Mouse (Mus musculus): ENCODE results near the gene Tubgcp4. TPM values are rescaled to one million over a fixed set of nuclear protein-coding genes. Genes with fewer than 3 reads are reported as not detected.
A peak's percentile ranks its signal among the peaks of the same experiment; 100 is the strongest.

The Tubgcp4 gene
- polyA plus RNA-seq, 1 experiment from 2014 or later = 15.4 TPM

GRCm38 (mm10) chr2:121153100-121153499 lies 17.4 kb upstream of the Tubgcp4 start:
- H3K9me3 ChIP-seq (ENCODE audit: control insufficient read depth, low read length) = no peaks in the 10 kb centered on the region
- H3K36me3 ChIP-seq (ENCODE audit: control insufficient read depth, insufficient read depth, low read length) = peaks cover 9% of the 10 kb centered on the region
- TF ChIP-seq EP300 (optimal IDR thresholded peaks at IDR 0.05) (no peak), CTCF (IDR thresholded peaks at IDR 0.05; ENCODE audit: low read depth) (peak; percentile 56)
- H3K27ac ChIP-seq (replicated peaks) = no peak overlapping the region
- no peaks in the 10 kb centered on the region for H3K27me3 ChIP-seq (ENCODE audit: control insufficient read depth, insufficient read depth, low read length)
- DNase-seq (ENCODE audit: low spot score) (no peak), ATAC-seq (ENCODE audit: low FRiP score, low TSS enrichment) (no peak)
- H3K4me2 ChIP-seq (replicated peaks; ENCODE audit: low read depth) = no peak overlapping the region
- WGBS = 86% methylated on average over 3 of the region's 3 CpGs
- H3K4me3 ChIP-seq (ENCODE audit: low read depth, low read length) = no peak overlapping the region
- H3K9ac ChIP-seq (ENCODE audit: low read length) = no peak overlapping the region
- no peaks in the 10 kb centered on the region for H3K4me1 ChIP-seq (replicated peaks; ENCODE audit: control insufficient read depth, insufficient read depth)

- WGBS = 42% methylated on average over 4 of the region's 4 CpGs
- Histone ChIP-seq H3K27me3 (ENCODE audit: control insufficient read depth, insufficient read depth, low read length) (no peaks in the 10 kb centered on the region), H3K36me3 (ENCODE audit: control insufficient read depth, insufficient read depth, low read length) (0 out of 2 replicates have a peak, but pooled peaks cover 5% of the 10 kb centered on the region), H3K9ac (ENCODE audit: low read length) (peak overlapping the region; percentile 90), H3K4me2 (replicated peaks; ENCODE audit: low read depth) (peak overlapping the region; percentile 79), H3K4me1 (replicated peaks; ENCODE audit: control insufficient read depth, insufficient read depth) (peaks cover 8% of the 10 kb centered on the region; the same call in 1 of the 2 replicates), H3K27ac (replicated peaks) (no peak overlapping the region), H3K9me3 (ENCODE audit: control insufficient read depth, low read length) (no peaks in the 10 kb centered on the region), H3K4me3 (ENCODE audit: low read depth, low read length) (peak overlapping the region; percentile 90)
- TF ChIP-seq CTCF (IDR thresholded peaks at IDR 0.05; ENCODE audit: low read depth) = no peak
- DNase-seq (ENCODE audit: low spot score) (no peak), ATAC-seq (ENCODE audit: low FRiP score, low TSS enrichment) (no peak)
These were observed 1.3 kb upstream of the Tubgcp4 start for GRCm38 (mm10) chr2:121169173-121169572.

GRCm38 (mm10) chr2:121169902-121170301 lies 552 bp upstream of the Tubgcp4 start:
- Histone ChIP-seq H3K9me3 (ENCODE audit: control insufficient read depth, low read length) (no peaks in the 10 kb centered on the region), H3K4me3 (ENCODE audit: low read depth, low read length) (peak overlapping the region; percentile 90), H3K27ac (replicated peaks) (peak overlapping the region; percentile 94; the same call in 1 of the 2 replicates), H3K4me1 (replicated peaks; ENCODE audit: control insufficient read depth, insufficient read depth) (peaks cover 8% of the 10 kb centered on the region; the same call in 1 of the 2 replicates), H3K36me3 (ENCODE audit: control insufficient read depth, insufficient read depth, low read length) (0 out of 2 replicates have a peak, but pooled peaks cover 5% of the 10 kb centered on the region), H3K4me2 (replicated peaks; ENCODE audit: low read depth) (peak overlapping the region; percentile 79), H3K9ac (ENCODE audit: low read length) (peak overlapping the region; percentile 90), H3K27me3 (ENCODE audit: control insufficient read depth, insufficient read depth, low read length) (no peaks in the 10 kb centered on the region)
- whole genome bisulfite sequencing = 2% methylated on average over 9 of the region's 9 CpGs
- ATAC-seq (ENCODE audit: low FRiP score, low TSS enrichment) (no peak), DNase-seq (ENCODE audit: low spot score) (peak; percentile 38)
- TF ChIP-seq CTCF (IDR thresholded peaks at IDR 0.05; ENCODE audit: low read depth) (no peak; the same call in 1 of the 2 replicates), EP300 (optimal IDR thresholded peaks at IDR 0.05) (no peak)

GRCm38 (mm10) chr2:121170980-121171742 lies 707 bp downstream of the Tubgcp4 start, which contains the start of gene Zscan29:
Gene Zscan29, minus strand, starts transcription at chr2:121171125.
- Histone ChIP-seq H3K27me3 (ENCODE audit: control insufficient read depth, insufficient read depth, low read length) (no peaks in the 10 kb centered on the region), H3K9ac (ENCODE audit: low read length) (peak within 1 kb of the TSS; percentile 90), H3K27ac (replicated peaks) (peak within 1 kb of the TSS; percentile 94), H3K4me3 (ENCODE audit: low read depth, low read length) (peak within 1 kb of the TSS; percentile 90), H3K36me3 (ENCODE audit: control insufficient read depth, insufficient read depth, low read length) (0 out of 2 replicates have a peak, but pooled peaks cover 1% of the 10 kb centered on the region), H3K4me1 (replicated peaks; ENCODE audit: control insufficient read depth, insufficient read depth) (peaks cover 8% of the 10 kb centered on the region; the same call in 1 of the 2 replicates), H3K4me2 (replicated peaks; ENCODE audit: low read depth) (peak within 1 kb of the TSS; percentile 79), H3K9me3 (ENCODE audit: control insufficient read depth, low read length) (no peaks in the 10 kb centered on the region)
- TF ChIP-seq CTCF (IDR thresholded peaks at IDR 0.05; ENCODE audit: low read depth) (peak; percentile 47), EP300 (optimal IDR thresholded peaks at IDR 0.05) (no peak)
- DNase-seq (ENCODE audit: low spot score) (peak; percentile 92), ATAC-seq (ENCODE audit: low FRiP score, low TSS enrichment) (peak; percentile 95)
- WGBS = 2% methylated on average over 63 of the region's 66 CpGs

- no peak for ATAC-seq (ENCODE audit: low FRiP score, low TSS enrichment)
- WGBS = 91% methylated on average over 3 of the region's 3 CpGs
- H3K36me3 ChIP-seq (ENCODE audit: control insufficient read depth, insufficient read depth, low read length) = peaks cover 3% of the 10 kb centered on the region; the same call in 1 of the 2 replicates
These were observed 8.5 kb downstream of the Tubgcp4 start for GRCm38 (mm10) chr2:121178828-121179479.

More at GRCm38 (mm10) chr2:121178828-121179479, 8.5 kb downstream of the Tubgcp4 start:
- H3K4me2 ChIP-seq (replicated peaks; ENCODE audit: low read depth) = no peak overlapping the region
- H3K27me3 ChIP-seq (ENCODE audit: control insufficient read depth, insufficient read depth, low read length) = no peaks in the 10 kb centered on the region
- H3K27ac ChIP-seq (replicated peaks) = no peak overlapping the region
- H3K9ac ChIP-seq (ENCODE audit: low read length) = no peak overlapping the region
- DNase-seq (ENCODE audit: low spot score) = no peak
- no peaks in the 10 kb centered on the region for H3K9me3 ChIP-seq (ENCODE audit: control insufficient read depth, low read length)
- no peak overlapping the region for H3K4me3 ChIP-seq (ENCODE audit: low read depth, low read length)
- TF ChIP-seq CTCF (IDR thresholded peaks at IDR 0.05; ENCODE audit: low read depth) (peak; percentile 45), EP300 (optimal IDR thresholded peaks at IDR 0.05) (no peak)
- no peaks in the 10 kb centered on the region for H3K4me1 ChIP-seq (replicated peaks; ENCODE audit: control insufficient read depth, insufficient read depth)

Measured in stomach, postnatal 0 days (tissue).